Mouse (Mus musculus) E14TG2a.4 (cell line): ENCODE data around the gene Gcnt2.
"Not testable (repeated sequence)": the region's sequence is repeated elsewhere in the genome, so short reads cannot be mapped to it uniquely, and the experiment has no call there.

ENCODE experiments used
- H3K27me3 ChIP-seq: 2 replicates; pipeline ENCODE4 v1.6.1; 2014; ENCODE audit warnings: low read length, control low read depth; ENCODE audit not compliant: insufficient read depth
- H3K36me3 ChIP-seq: 2 replicates; pipeline ENCODE4 v1.6.1; 2014; ENCODE audit warnings: low read length, control low read depth; ENCODE audit not compliant: insufficient read depth
- H3K4me1 ChIP-seq: replicated peaks from 2 replicates; pipeline ENCODE4 v1.6.1; 2014; ENCODE audit warnings: low read depth, low read length, control low read depth
- H3K4me3 ChIP-seq: replicated peaks from 2 replicates; pipeline ENCODE4 v1.5.1; 2014; ENCODE audit warnings: mild to moderate bottlenecking, low read length
- H3K9me3 ChIP-seq: 2 replicates; pipeline ENCODE4 v1.6.1; 2014; ENCODE audit warnings: low read length, control low read depth
- CTCF ChIP-seq: conservative IDR thresholded peaks from 2 replicates; pipeline ENCODE4 v1.5.1; 2014; ENCODE audit warnings: low read length
- NANOG ChIP-seq: IDR thresholded peaks from 2 replicates; pipeline ENCODE4 v1.6.1; 2014; ENCODE audit warnings: borderline replicate concordance, low read length, mixed read lengths
- POU5F1 ChIP-seq: IDR thresholded peaks from 2 replicates; pipeline ENCODE4 v1.6.1; 2014; ENCODE audit warnings: low read length, borderline replicate concordance

Gcnt2 gene

DNA sequence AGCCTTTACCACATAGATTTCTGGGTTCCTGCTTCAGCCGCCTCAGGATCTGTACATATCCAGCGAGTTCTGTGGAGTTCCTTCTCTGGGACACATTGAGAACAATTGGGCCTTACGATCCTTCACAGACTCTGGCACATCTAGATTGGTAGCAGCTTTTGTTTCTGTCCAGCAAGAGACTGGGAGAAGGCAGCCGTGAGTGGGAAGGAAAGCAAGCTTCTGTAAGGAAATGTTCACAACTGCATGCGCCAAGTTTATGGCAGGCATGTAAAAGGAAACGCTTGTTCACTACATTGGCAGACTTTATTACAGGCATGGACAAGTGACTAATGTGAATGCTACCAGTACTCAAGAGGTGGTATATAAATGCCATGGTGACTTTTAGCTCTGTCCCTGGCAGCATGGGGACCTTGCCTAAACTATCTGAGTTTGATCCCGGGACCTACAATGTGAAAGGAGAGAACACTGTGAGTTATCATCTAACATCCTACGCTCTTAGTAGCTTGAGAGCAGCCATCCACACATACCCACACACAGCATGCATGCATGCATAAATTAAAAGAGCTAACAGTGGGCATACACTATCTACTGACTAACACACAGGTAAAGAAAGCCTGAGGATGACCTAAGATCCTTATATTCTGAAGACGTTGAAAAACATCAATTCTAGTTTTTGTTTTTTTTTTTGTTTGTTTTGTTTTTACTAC is 68.8 kb downstream of the Gcnt2 start:
- Histone ChIP-seq H3K4me3 (no peak overlapping the region), H3K36me3 (peaks cover 70% of the 10 kb centered on the region), H3K4me1 (peaks cover 62% of the 10 kb centered on the region), H3K27me3 (no peaks in the 10 kb centered on the region), H3K9me3 (no peaks in the 10 kb centered on the region)
- TF ChIP-seq POU5F1 (no peak), NANOG (no peak), CTCF (no peak)

DNA sequence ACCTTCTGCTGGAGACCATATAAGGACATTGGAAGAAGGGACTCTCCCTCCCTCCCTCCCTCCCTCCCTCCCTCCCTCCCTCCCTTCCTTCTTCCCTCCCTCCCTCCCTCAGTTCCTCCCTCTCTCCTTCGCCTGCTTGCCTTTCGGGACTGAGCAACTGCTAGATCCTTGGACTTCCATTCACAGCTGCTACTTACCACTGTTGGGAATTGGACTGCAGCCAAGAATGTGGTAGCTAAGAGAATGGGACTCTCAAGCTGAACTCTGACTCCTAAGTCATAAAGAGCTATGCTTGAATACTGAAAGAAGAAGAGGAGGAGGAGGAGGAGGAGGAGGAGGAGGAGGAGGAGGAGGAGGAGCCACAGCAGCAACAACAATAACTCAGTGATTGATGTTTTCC is 72.3 kb downstream of the Gcnt2 start:
- Histone ChIP-seq H3K36me3 (peaks cover 72% of the 10 kb centered on the region), H3K4me1 (peaks cover 55% of the 10 kb centered on the region), H3K9me3 (peaks cover 13% of the 10 kb centered on the region)
- not testable (repeated sequence) for H3K27me3 ChIP-seq, H3K4me3 ChIP-seq

DNA sequence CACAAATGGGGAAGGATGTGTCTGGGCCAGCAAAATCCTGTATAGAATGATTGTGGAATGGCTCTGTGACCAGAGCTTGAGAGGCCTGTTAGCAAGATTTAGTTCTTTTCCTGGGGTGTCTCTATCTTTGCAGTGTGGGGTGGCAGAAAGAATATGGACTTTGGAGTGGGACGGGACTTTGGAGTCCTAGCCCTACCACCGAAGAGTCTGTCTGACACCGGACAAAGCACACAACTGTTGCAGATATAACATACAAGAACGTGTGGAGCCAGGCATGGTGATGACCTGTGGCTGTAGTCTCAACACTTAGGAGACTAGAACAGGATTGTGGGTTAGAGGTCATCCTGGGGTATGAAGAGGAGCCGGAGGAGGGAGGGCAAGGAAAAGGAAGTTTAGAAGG is 73.0 kb downstream of the Gcnt2 start:
- Histone ChIP-seq H3K27me3 (no peaks in the 10 kb centered on the region), H3K4me3 (no peak overlapping the region), H3K4me1 (peaks cover 62% of the 10 kb centered on the region), H3K9me3 (peaks cover 13% of the 10 kb centered on the region), H3K36me3 (peaks cover 72% of the 10 kb centered on the region)
- TF ChIP-seq NANOG (no peak), CTCF (no peak), POU5F1 (no peak)

DNA sequence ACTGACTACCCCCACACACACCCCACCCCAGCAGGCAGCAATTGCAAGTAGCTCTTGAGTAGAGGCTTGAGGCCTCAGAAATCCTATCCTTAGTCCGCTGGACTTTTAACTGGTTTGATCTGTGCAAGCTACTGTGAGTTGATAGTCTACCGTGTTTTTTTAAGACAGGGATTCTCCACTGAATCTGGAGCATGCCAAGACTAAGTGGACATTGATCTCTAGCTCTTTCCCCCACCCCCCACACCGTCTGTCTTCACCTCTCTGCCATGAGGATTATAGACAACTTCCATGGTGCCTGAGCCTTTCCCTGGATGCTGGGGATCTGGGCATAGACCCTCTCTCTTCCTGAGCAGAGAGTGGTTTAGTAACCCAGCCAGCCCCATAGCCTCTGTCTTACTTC is 74.8 kb downstream of the Gcnt2 start:
- TF ChIP-seq NANOG (no peak), POU5F1 (no peak), CTCF (no peak)
- Histone ChIP-seq H3K27me3 (no peaks in the 10 kb centered on the region), H3K36me3 (peaks cover 57% of the 10 kb centered on the region), H3K4me3 (no peak overlapping the region), H3K9me3 (peaks cover 13% of the 10 kb centered on the region), H3K4me1 (peaks cover 70% of the 10 kb centered on the region)

DNA sequence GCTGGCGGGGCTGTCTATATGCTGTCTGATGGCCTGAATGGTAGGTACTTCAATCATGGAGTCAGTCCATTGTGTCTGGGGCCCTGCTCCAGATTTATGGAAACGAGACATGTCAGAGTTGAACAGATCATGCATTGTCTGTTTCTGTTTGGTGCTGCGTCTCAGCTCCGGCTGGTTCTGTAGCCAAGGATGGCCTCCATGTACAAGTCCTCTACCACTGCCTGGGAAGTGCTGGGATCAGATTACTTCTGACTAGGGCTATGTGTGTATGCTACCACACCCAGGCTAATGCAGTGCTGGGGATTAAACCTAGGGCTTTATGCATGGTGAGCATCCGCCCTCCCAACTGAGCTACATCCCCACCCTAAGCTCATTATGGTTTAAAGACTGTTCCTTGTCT is 78.0 kb downstream of the Gcnt2 start:
- peak overlapping the region; percentile 21; the same call in 1 of the 2 replicates for H3K4me3 ChIP-seq
- peaks cover 78% of the 10 kb centered on the region for H3K4me1 ChIP-seq
- no peaks in the 10 kb centered on the region for H3K27me3 ChIP-seq
- H3K9me3 ChIP-seq = peaks cover 13% of the 10 kb centered on the region
- H3K36me3 ChIP-seq = peaks cover 39% of the 10 kb centered on the region
- no peak for TF ChIP-seq CTCF
- no peak for TF ChIP-seq POU5F1
- TF ChIP-seq NANOG = no peak

DNA sequence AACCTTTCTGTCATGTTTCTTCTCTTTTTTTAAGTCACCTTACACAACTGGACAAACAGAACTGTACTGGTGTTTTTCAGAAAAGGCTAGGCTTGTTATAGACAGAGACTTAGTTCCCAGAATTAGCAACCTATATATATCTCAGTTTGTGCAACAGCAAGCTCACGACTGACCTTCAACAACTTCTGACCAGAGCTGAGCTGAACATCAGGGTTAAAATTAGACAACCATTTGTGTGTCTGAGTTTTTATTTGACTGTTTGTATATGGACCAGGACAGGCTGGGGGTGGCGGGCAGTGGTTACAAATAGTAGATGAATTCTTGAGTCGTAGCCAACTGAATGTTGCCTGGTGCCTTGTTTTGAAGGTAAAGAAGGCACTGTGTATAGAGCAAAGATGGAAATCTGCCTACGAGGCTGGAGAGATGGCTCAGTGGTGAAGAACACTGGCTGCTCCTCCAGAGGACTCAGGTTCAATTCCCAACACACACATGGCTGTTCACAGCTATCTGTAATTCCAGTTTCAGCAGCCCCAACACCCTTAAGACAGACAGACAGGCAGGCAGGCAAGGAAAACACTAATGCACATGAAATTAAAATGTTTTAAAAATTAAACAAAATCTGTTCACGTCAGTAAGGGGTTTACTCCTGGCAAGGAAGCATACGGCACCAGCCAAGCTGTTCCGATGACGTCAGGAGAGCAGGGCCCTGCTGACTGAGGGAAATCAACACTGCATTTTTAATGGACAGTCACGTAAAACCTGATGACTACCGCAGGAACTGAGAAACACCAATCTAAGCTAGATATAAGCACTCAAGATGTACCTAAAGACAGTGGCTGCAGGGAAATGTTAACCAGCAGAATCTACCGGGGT is 79.2 kb downstream of the Gcnt2 start:
- TF ChIP-seq POU5F1 (no peak), CTCF (no peak), NANOG (no peak)
- Histone ChIP-seq H3K36me3 (peaks cover 31% of the 10 kb centered on the region), H3K4me1 (peaks cover 85% of the 10 kb centered on the region), H3K4me3 (0 out of 2 replicates have a peak overlapping the region, but pooled peaks have one; percentile 21), H3K9me3 (peaks cover 13% of the 10 kb centered on the region), H3K27me3 (no peaks in the 10 kb centered on the region)

DNA sequence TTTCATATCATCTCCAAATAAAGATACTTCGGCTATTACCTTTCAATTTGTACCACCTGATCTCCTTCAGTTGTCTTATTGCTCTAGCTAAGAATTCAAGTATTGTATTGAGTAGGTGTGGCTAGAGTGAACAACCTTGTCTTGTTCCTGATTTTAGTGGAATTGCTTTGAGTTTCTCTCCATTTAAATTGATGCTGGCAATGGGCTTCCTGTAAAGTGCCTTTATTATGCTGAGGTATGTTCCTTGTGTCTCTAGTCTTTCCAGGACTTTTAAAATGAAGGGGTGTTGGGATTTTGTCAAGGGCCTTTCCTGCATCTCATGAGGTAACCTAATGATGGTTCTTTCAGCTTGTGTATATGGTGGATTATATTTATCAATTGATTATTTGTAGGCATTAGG is 83.5 kb downstream of the Gcnt2 start:
- TF ChIP-seq POU5F1 = no peak
- no peak for TF ChIP-seq CTCF
- 0 out of 2 replicates have a peak, but pooled peaks have one; percentile 48 for TF ChIP-seq NANOG
- no peaks in the 10 kb centered on the region for H3K27me3 ChIP-seq
- peak overlapping the region; percentile 68 for H3K4me3 ChIP-seq
- H3K9me3 ChIP-seq = no peaks in the 10 kb centered on the region
- peaks cover 3% of the 10 kb centered on the region; the same call in 1 of the 2 replicates for H3K36me3 ChIP-seq
- peaks cover 99% of the 10 kb centered on the region for H3K4me1 ChIP-seq

DNA sequence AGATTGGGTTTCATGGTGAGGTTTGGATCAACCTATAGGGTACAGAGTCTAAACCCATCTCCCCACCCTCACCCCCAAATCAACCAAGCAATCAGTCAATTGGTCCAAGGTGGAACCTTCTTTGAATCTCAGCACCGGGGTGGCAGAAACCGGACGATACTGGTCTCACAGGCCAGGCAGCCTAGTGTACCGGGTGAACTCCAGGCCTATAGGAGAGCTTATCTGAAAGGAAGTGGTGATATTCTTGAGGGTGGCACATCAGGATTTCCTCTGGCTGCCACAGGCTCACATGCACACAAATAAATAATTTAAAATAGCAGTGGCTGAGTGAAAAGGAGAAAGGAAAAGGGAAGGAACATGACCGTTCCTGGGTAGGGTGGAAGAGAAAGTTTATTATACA is 84.4 kb downstream of the Gcnt2 start:
- TF ChIP-seq POU5F1 (no peak), CTCF (no peak), NANOG (no peak; the same call in 1 of the 2 replicates)
- Histone ChIP-seq H3K27me3 (no peaks in the 10 kb centered on the region), H3K36me3 (peaks cover 3% of the 10 kb centered on the region; the same call in 1 of the 2 replicates), H3K4me1 (peaks cover 93% of the 10 kb centered on the region), H3K4me3 (peak overlapping the region; percentile 68), H3K9me3 (no peaks in the 10 kb centered on the region)

DNA sequence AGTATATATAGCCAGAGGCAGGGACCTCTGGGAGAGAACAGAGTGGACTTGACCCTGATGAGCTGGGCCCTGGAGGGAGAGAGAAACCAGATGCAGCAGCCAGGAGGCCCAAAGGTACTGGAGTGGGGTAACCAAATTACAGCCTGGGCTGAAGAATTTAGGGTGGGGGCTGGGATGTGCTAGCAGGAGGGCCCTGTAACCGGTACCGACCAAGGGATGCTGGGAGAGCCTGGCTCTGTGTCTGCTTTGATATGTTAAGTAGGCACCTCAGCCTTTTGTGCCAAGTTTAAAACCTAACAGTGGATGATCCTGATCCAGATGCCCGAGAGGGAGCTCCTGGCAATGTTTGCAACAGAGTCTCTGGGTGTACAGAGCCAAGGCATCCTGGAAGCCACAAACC is 84.8 kb downstream of the Gcnt2 start:
- peak; percentile 8; the same call in 1 of the 2 replicates for TF ChIP-seq POU5F1
- no peak for TF ChIP-seq NANOG
- H3K36me3 ChIP-seq = peaks cover 3% of the 10 kb centered on the region; the same call in 1 of the 2 replicates
- H3K9me3 ChIP-seq = no peaks in the 10 kb centered on the region
- H3K4me1 ChIP-seq = peaks cover 93% of the 10 kb centered on the region
- H3K4me3 ChIP-seq = peak overlapping the region; percentile 68
- no peaks in the 10 kb centered on the region for H3K27me3 ChIP-seq
